Mouse (Mus musculus) thymus, adult 2 months (tissue): ENCODE results near the gene Ager. TPM values are rescaled to one million over a fixed set of nuclear protein-coding genes. Genes with fewer than 3 reads are reported as not detected.

Experiments used
- DNase-seq: peaks from one replicate; pipeline ENCODE4 v3.0.0; 2021
- H3K27ac ChIP-seq: fragments of 200-500 bp; 2 replicates; pipeline ENCODE4 v1.5.1; 2012; ENCODE audit warnings: low read length, control low read depth; ENCODE audit not compliant: control insufficient read depth, insufficient read depth
- H3K27me3 ChIP-seq: fragments of 200-500 bp; 2 replicates; pipeline ENCODE4 v1.6.1; 2012; ENCODE audit warnings: mild to moderate bottlenecking, low read length, moderate library complexity, mixed read lengths; ENCODE audit not compliant: control insufficient read depth, insufficient read depth
- H3K36me3 ChIP-seq: fragments of 200-500 bp; 2 replicates; pipeline ENCODE4 v1.6.1; 2012; ENCODE audit warnings: mild to moderate bottlenecking, low read length, moderate library complexity; ENCODE audit not compliant: control insufficient read depth, insufficient read depth
- H3K4me1 ChIP-seq: fragments of 200-500 bp; replicated peaks from 2 replicates; pipeline ENCODE4 v1.6.1; 2012; ENCODE audit warnings: low read length; ENCODE audit not compliant: control insufficient read depth, insufficient read depth
- H3K4me3 ChIP-seq: fragments of 200-500 bp; 2 replicates; pipeline ENCODE4 v1.5.1; 2012; ENCODE audit warnings: mild to moderate bottlenecking, low read length, control low read depth, moderate library complexity; ENCODE audit not compliant: control insufficient read depth, insufficient read depth
- CTCF ChIP-seq: fragments of 200-500 bp; IDR thresholded peaks from 2 replicates; pipeline ENCODE4 v1.5.1; 2012; ENCODE audit warnings: mild to moderate bottlenecking, control low read depth, low read length, moderate library complexity, borderline replicate concordance; ENCODE audit not compliant: control insufficient read depth, poor library complexity, insufficient read depth; ENCODE audit errors: extremely low read depth
- POLR2A ChIP-seq: fragments of 200-500 bp; IDR thresholded peaks from 2 replicates; pipeline ENCODE4 v1.6.1; 2012; ENCODE audit warnings: mild to moderate bottlenecking, low read length, control low read depth, moderate library complexity; ENCODE audit not compliant: control insufficient read depth, poor library complexity, insufficient read depth; ENCODE audit errors: extremely low read depth
- WGBS: fragments of 180-500 bp; shearing (Covaris S2); methylation state at CpG from one replicate; pipeline ENCODE4 v1.1.7; 2018; 5-methylcytosine and 5-hydroxymethylcytosine counted together
- polyA plus RNA-seq: library from polyadenylated mRNA; depleted of rRNA; stranded (reverse); fragments of >200 nt; gene quantifications from 2 replicates; pipeline ENCODE4 v1.2.3, GENCODE M21; 2012

Ager gene
- polyA plus RNA-seq, 1 experiment: 18.8 TPM

DNA sequence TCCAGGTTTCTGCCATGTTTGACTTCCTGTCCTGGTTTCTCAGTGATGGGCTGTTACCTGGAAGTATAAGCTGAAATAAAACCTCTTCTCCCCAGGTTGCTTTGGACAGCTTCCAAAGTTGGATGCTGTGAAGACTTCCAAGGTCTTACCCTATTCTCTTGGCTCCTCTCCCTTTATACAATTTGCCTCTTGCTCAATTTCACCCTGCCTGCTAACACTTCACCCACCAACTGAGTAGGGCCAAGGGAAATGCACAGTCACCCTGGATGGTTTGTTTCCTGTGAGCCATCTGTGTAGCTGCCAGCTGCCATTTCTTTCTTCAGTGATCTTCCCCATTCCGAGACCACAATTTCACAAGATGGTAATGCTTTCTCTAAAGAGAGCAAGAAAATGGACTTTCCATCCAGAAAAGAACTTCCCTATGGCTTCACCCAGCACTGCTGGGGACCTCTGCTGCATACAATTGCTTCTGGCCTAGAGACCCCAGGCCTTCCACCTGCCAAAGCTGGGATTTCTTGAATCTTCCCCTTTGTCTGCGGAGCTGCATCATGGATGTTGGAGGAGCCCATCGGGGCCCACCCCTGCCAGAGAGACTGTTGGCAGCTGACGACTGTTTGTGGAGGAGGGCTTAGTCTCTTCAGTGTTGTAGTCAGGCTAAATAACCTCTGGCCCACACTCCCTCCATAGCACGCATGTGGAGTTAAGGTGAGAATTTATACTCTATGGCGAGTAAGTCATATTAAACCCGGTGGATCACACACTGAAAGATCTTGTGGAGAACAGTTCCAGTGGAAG is 42.0 kb downstream of the Ager start:
- WGBS: 79% methylated on average over 7 of the region's 7 CpGs
- no peaks in the 10 kb centered on the region for H3K36me3 ChIP-seq
- no peak for DNase-seq
- H3K27ac ChIP-seq: peak overlapping the region; percentile 55; the same call in 1 of the 2 replicates
- peaks cover 6% of the 10 kb centered on the region; the same call in 1 of the 2 replicates for H3K4me1 ChIP-seq
- no peak overlapping the region for H3K4me3 ChIP-seq
- H3K27me3 ChIP-seq: no peaks in the 10 kb centered on the region
- no peak for TF ChIP-seq CTCF
- TF ChIP-seq POLR2A: no peak

DNA sequence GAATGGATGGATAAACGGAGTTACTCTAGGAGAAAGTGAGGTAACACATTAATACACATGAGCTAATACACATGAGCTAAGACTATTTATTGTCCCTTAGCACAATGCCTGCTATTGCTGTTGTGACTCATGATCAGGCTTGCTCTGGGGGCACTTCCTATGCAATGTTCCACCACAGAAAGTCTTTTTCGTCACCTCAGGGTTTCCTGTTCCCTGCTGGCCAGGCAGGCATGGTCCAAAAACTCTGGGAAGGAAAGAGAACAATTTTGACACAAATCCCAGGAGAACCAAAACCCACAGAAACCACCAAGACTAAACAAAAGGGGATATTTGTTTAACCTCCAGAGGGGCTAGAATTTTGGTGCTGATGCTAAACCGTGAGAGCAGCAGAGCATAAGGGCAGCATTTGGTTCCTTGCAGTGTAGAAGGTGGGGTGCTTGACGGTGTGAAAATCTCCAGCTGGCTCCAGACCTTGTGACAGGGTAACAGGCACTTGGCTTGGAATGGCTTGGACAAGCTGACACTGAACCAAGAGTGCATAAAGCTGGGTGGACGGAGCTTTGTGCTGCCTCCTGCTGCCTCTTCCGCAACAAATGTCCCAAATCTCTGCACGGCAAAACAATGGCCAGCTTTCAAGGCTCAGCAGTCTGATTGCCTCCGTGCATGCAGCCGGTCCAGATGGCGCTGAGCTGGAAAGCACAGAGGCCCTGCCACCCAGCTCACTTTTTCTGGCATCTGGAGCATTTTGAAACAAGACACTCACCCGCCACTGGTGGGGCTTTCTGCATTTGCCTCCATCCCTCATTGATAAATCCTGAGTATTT is 43.3 kb downstream of the Ager start:
- no peak overlapping the region for H3K27ac ChIP-seq
- DNase-seq: no peak
- no peaks in the 10 kb centered on the region for H3K27me3 ChIP-seq
- no peak for TF ChIP-seq POLR2A
- TF ChIP-seq CTCF: no peak
- WGBS: 79% methylated on average over 11 of the region's 11 CpGs
- no peak overlapping the region for H3K4me3 ChIP-seq
- H3K36me3 ChIP-seq: no peaks in the 10 kb centered on the region
- H3K4me1 ChIP-seq: peaks cover 12% of the 10 kb centered on the region

DNA sequence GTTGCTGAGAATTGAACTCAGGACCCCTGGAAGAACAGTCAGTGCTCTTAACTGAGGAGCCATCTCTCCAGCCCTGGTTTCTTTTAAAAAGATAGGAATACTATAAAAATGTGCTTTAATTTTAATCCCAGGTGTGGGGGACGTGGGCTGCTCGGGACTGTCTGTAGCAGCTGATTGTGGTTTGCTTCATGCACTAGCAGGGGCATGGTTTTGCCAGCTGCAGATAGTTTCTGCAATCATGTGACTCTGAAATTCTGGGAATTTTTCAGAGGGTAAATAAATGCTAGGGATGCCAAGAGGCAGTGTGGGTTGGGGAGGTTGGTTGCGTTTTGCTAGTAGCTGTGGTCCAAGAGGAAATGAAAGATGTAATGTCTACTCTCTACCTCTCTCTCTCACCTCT is 44.3 kb downstream of the Ager start:
- Histone ChIP-seq H3K4me3 (no peak overlapping the region), H3K4me1 (peaks cover 18% of the 10 kb centered on the region), H3K27ac (no peak overlapping the region), H3K36me3 (no peaks in the 10 kb centered on the region), H3K27me3 (no peaks in the 10 kb centered on the region)
- TF ChIP-seq POLR2A: no peak
- TF ChIP-seq CTCF: no peak
- WGBS: 10% methylated on average over 3 of the region's 3 CpGs
- no peak for DNase-seq

DNA sequence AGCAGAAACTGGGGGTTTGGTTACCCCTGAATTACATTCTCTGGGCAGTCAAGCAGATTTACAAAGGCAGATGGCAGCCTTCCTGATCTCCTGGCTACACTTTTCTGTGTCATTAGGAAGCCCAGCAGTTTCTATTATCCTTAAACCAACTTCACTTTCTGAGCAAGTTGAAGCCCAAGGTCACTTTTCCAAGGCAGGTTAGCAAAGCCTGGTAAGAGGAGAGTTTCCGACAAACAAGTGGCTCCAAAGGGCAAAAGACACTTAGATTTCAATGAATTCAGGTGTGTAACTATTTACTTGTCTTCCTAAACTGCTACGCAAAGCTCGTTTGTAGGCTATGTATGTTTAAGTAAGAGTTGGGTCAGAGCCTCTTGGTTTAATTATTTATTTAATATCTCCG is 45.7 kb downstream of the Ager start:
- no peak for TF ChIP-seq CTCF
- no peak for TF ChIP-seq POLR2A
- Histone ChIP-seq H3K4me1 (peaks cover 27% of the 10 kb centered on the region), H3K4me3 (no peak overlapping the region), H3K27me3 (no peaks in the 10 kb centered on the region), H3K27ac (no peak overlapping the region), H3K36me3 (no peaks in the 10 kb centered on the region)
- no peak for DNase-seq
- 93% methylated on average over 4 of the region's 4 CpGs for WGBS

DNA sequence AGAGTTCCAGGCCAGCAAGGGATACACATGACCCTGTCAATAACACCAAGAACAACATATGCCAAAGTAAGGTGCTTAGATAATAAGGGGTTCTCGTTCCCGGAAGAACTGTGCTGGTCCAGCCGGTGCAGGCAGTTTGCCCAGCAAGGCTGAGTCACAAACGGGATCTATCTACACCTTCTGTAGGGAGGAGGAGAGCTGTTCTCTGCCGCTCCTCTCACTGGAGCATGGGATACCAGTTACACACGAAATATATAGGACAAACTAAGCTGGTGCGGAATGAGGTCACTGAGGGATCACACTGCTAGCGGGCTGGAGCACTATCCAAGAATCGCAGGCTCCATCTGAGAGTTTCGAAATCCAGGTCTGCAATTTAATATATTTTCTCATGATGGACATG is 46.3 kb downstream of the Ager start:
- Histone ChIP-seq H3K36me3 (no peaks in the 10 kb centered on the region), H3K27me3 (no peaks in the 10 kb centered on the region), H3K27ac (no peak overlapping the region), H3K4me3 (no peak overlapping the region), H3K4me1 (peaks cover 27% of the 10 kb centered on the region)
- DNase-seq: no peak
- 91% methylated on average over 10 of the region's 10 CpGs for WGBS
- TF ChIP-seq POLR2A (no peak), CTCF (no peak)

DNA sequence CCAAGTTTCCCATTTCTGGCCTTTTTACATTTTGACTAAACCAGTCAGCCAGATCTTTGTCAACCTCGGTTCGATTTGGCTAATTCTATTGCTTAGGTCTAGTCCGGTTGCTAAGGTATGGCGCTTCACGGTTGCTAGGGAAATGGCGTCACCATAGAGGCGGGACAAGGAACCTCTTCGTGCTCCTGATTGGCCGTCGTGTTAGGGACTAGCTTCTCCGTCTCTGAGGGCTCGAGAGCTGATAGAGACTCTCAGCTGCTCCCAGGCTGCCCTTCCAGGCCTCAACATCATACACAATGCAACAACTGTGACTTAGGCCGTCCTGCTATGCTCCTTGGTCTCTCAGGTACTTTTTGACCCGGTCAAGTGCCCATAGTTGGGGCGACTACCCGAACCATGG is 46.9 kb downstream of the Ager start, which contains the start of gene Fkbpl:
Fkbpl (plus strand) TSS at position 157 of the 400 bp plus-strand sequence.
- WGBS: 2% methylated on average over 16 of the region's 16 CpGs
- Histone ChIP-seq H3K36me3 (no peaks in the 10 kb centered on the region), H3K4me3 (peak within 1 kb of the TSS; percentile 39), H3K4me1 (peaks cover 27% of the 10 kb centered on the region), H3K27ac (peak within 1 kb of the TSS; percentile 37; the same call in 1 of the 2 replicates), H3K27me3 (no peaks in the 10 kb centered on the region)
- 0 out of 2 replicates have a peak, but pooled peaks have one; percentile 33 for TF ChIP-seq POLR2A
- no peak for TF ChIP-seq CTCF
- peak; percentile 96 for DNase-seq
